Mouse (Mus musculus) lung, embryonic 16.5 days (tissue): ENCODE results near the gene Gm13277. TPM values are rescaled to one million over a fixed set of nuclear protein-coding genes. Genes with fewer than 3 reads are reported as not detected.
"Not testable (repeated sequence)": the region's sequence is repeated elsewhere in the genome, so short reads cannot be mapped to it uniquely, and the experiment has no call there.

ENCODE experiments used
- ATAC-seq: fragments of 200-750 bp; cut with Nextera tagmentation; 2 replicates; pipeline ENCODE4 v1.8.0; 2017; ENCODE audit warnings: low read depth, mild to moderate bottlenecking, moderate library complexity
- H3K27ac ChIP-seq: fragments of 300-500 bp; sonication (generic); 2 replicates; pipeline ENCODE4 v1.5.1; 2014; ENCODE audit warnings: mild to moderate bottlenecking, control low read depth, low read length
- H3K27me3 ChIP-seq: fragments of 300-500 bp; sonication (generic); 2 replicates; pipeline ENCODE4 v1.6.1; 2014; ENCODE audit warnings: low read depth, low read length, mixed read lengths; ENCODE audit not compliant: control insufficient read depth, insufficient read depth
- H3K36me3 ChIP-seq: fragments of 300-500 bp; sonication (generic); 2 replicates; pipeline ENCODE4 v1.6.1; 2014; ENCODE audit warnings: low read length; ENCODE audit not compliant: control insufficient read depth, insufficient read depth
- H3K4me1 ChIP-seq: fragments of 300-500 bp; sonication (generic); replicated peaks from 2 replicates; pipeline ENCODE4 v1.6.1; 2014; ENCODE audit warnings: low read length, mixed read lengths; ENCODE audit not compliant: control insufficient read depth, insufficient read depth
- H3K4me2 ChIP-seq: fragments of 300-500 bp; sonication (generic); 2 replicates; pipeline ENCODE4 v1.6.1; 2014; ENCODE audit warnings: low read depth, low read length, control low read depth
- H3K4me3 ChIP-seq: fragments of 300-500 bp; sonication (generic); 2 replicates; pipeline ENCODE4 v1.5.1; 2014; ENCODE audit warnings: mild to moderate bottlenecking, low read length, control low read depth
- H3K9ac ChIP-seq: fragments of 300-500 bp; sonication (generic); 2 replicates; pipeline ENCODE4 v1.6.1; 2014; ENCODE audit warnings: low read length, control low read depth
- H3K9me3 ChIP-seq: fragments of 300-500 bp; sonication (generic); 2 replicates; pipeline ENCODE4 v1.6.1; 2016; ENCODE audit warnings: low read length; ENCODE audit not compliant: control insufficient read depth
- whole genome bisulfite sequencing: fragments of 180-500 bp; shearing (Covaris S2); extraction: QIAGEN DNeasy Blood & Tissue Kit; methylation state at CpG from one replicate; pipeline ENCODE4 v1.1.7; 2014; 5-methylcytosine and 5-hydroxymethylcytosine counted together
- polyA plus RNA-seq: library from polyadenylated mRNA; unstranded; fragments of >200 nt; fragmentation: Nextera tagmentation; extraction: Ambion mirVana; gene quantifications from 2 replicates; pipeline ENCODE4 v1.2.1, GENCODE M21; 2015

Gene Gm13277
- polyA plus RNA-seq, 1 experiment from 2014 or later: not detected

- Histone ChIP-seq H3K4me2 (peak within 1 kb of the TSS; percentile 32; the same call in 1 of the 2 replicates), H3K4me3 (peak within 1 kb of the TSS; percentile 26; the same call in 1 of the 2 replicates)
- ATAC-seq, H3K27me3 ChIP-seq, H3K4me1 ChIP-seq, H3K27ac ChIP-seq, H3K36me3 ChIP-seq, H3K9ac ChIP-seq, H3K9me3 ChIP-seq: not testable (repeated sequence)
- no CpG with 5 or more reads among the region's 8 CpGs for WGBS
These were observed 16.8 kb downstream of the Gm13277 start, which contains the start of gene Gm13288 for GRCm38 (mm10) chr4:88805231-88805630. Gm13288 (plus strand) TSS chr4:88805531.

- Histone ChIP-seq H3K4me3 (peak overlapping the region; percentile 26; the same call in 1 of the 2 replicates), H3K4me2 (peak overlapping the region; percentile 32; the same call in 1 of the 2 replicates)
- not testable (repeated sequence) for H3K9me3 ChIP-seq, ATAC-seq, H3K27ac ChIP-seq, H3K9ac ChIP-seq, H3K27me3 ChIP-seq, H3K4me1 ChIP-seq, H3K36me3 ChIP-seq
- no CpG with 5 or more reads among the region's 34 CpGs for WGBS
These were observed 17.3 kb downstream of the Gm13277 start for GRCm38 (mm10) chr4:88805761-88806160.

- Histone ChIP-seq H3K4me3 (no peak within 1 kb of the TSS), H3K27ac (no peak within 1 kb of the TSS), H3K4me2 (no peak within 1 kb of the TSS), H3K9me3 (no peaks in the 10 kb centered on the region), H3K36me3 (no peaks in the 10 kb centered on the region), H3K4me1 (no peaks in the 10 kb centered on the region), H3K9ac (no peak within 1 kb of the TSS), H3K27me3 (no peaks in the 10 kb centered on the region)
- ATAC-seq: no peak
- WGBS: 52% methylated on average over 3 of the region's 3 CpGs
These were observed 27.5 kb downstream of the Gm13277 start, which contains the start of gene Ifna7 for GRCm38 (mm10) chr4:88815928-88816327. Ifna7 (plus strand) TSS chr4:88816228.

GRCm38 (mm10) chr4:88819659-88820058 is 31.2 kb downstream of the Gm13277 start, which contains the start of gene Ifna11:
Ifna11 (plus strand) TSS chr4:88819959.
- ATAC-seq: no peak
- 79% methylated on average over 1 of the region's 1 CpGs for WGBS
- Histone ChIP-seq H3K9me3 (no peaks in the 10 kb centered on the region), H3K4me2 (no peak within 1 kb of the TSS), H3K27ac (no peak within 1 kb of the TSS), H3K4me3 (no peak within 1 kb of the TSS), H3K4me1 (no peaks in the 10 kb centered on the region), H3K9ac (no peak within 1 kb of the TSS), H3K36me3 (no peaks in the 10 kb centered on the region), H3K27me3 (no peaks in the 10 kb centered on the region)

GRCm38 (mm10) chr4:88822995-88823394 is 34.6 kb downstream of the Gm13277 start:
- no peaks in the 10 kb centered on the region for H3K9me3 ChIP-seq
- no peaks in the 10 kb centered on the region for H3K4me1 ChIP-seq
- H3K4me2 ChIP-seq: no peak overlapping the region
- H3K27ac ChIP-seq: no peak overlapping the region
- no peaks in the 10 kb centered on the region for H3K36me3 ChIP-seq
- H3K4me3 ChIP-seq: no peak overlapping the region
- H3K9ac ChIP-seq: no peak overlapping the region
- H3K27me3 ChIP-seq: no peaks in the 10 kb centered on the region
- 24% methylated on average over 4 of the region's 4 CpGs for WGBS
- no peak for ATAC-seq

GRCm38 (mm10) chr4:88827116-88827515 is 38.7 kb downstream of the Gm13277 start, which contains the start of gene Ifna6:
Ifna6 (plus strand) TSS chr4:88827416.
- H3K4me2 ChIP-seq, H3K4me1 ChIP-seq, ATAC-seq, H3K27ac ChIP-seq, H3K27me3 ChIP-seq, H3K9me3 ChIP-seq, H3K36me3 ChIP-seq, H3K4me3 ChIP-seq, H3K9ac ChIP-seq: not testable (repeated sequence)

GRCm38 (mm10) chr4:88830523-88830922 is 42.1 kb downstream of the Gm13277 start:
- Histone ChIP-seq H3K36me3 (no peaks in the 10 kb centered on the region), H3K9ac (no peak overlapping the region), H3K4me1 (no peaks in the 10 kb centered on the region), H3K4me3 (no peak overlapping the region), H3K27me3 (no peaks in the 10 kb centered on the region), H3K4me2 (no peak overlapping the region), H3K27ac (no peak overlapping the region), H3K9me3 (no peaks in the 10 kb centered on the region)
- ATAC-seq: no peak
- WGBS: 29% methylated on average over 4 of the region's 4 CpGs

GRCm38 (mm10) chr4:88835225-88835624 is 46.8 kb downstream of the Gm13277 start, which contains the start of gene Ifna5:
Ifna5 (plus strand) TSS chr4:88835525.
- 93% methylated on average over 1 of the region's 1 CpGs for WGBS
- not testable (repeated sequence) for H3K27ac ChIP-seq

More at GRCm38 (mm10) chr4:88835225-88835624, 46.8 kb downstream of the Gm13277 start, which contains the start of gene Ifna5:
- not testable (repeated sequence) for H3K4me2 ChIP-seq, H3K36me3 ChIP-seq, H3K4me3 ChIP-seq, ATAC-seq, H3K4me1 ChIP-seq, H3K27me3 ChIP-seq, H3K9ac ChIP-seq, H3K9me3 ChIP-seq
